Mouse (Mus musculus): Measurements from ENCODE around the gene Sec61b. TPM values are rescaled to one million over a fixed set of nuclear protein-coding genes. Genes with fewer than 3 reads are reported as not detected.

Sec61b gene
- polyA plus RNA-seq (2012; rRNA removed), result 183 and 316 TPM in 2 replicates

DNA sequence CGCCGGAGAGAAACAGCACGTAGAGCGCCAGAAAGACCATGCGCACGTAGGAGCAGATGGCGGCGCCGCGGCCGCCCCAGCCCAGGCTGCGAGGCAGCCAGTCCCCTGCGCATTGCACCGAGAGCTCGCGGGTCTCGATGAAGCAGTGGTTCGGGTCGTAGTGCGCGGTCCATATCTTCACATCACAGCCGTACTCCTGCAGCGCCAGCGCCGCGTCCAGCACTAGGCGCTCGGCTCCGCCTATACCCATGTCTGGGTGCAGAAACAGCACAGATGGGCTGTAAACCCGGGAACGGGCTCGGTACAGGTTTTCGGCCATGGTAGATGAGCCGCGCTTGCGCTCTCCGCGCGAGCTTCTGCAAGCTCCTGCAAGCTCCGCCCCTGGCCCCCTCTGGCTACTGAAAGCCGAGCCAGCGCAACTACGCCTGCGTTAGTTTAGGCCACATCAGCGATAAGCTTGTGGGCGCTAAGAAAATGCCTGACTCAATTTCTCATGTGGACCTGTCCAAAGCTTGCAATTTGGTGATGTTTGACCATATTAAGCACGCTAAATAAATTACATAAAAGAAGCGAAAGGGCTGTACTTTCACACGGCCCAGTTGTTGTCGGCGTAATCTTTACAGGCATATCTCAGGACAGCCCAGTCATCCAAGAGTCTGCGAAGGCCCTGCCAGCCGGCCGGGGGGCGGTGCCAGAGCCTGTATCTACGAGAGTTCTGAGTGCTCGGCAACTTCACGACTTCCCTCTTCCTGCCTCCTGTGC, at the start of gene Sec61b, which contains the start of gene Alg2:
Gene Sec61b, plus strand, starts transcription at position 691 of the 762 bp plus-strand sequence.
Gene Alg2, minus strand, starts transcription at position 366 of the 762 bp plus-strand sequence.

Other genes starting within 250 kb of the Sec61b start
- gene Tgfbr1, start 121.4 kb upstream of the Sec61b start, polyA plus RNA-seq (2012; rRNA removed), result 0.60 and 0.78 TPM in 2 replicates
- 4.8 and 5.9 TPM in 2 replicates for gene Alg2, start 325 bp upstream of the Sec61b start, polyA plus RNA-seq (2012; rRNA removed)

All from stomach, adult 2 months (tissue).